Mouse (Mus musculus) heart, adult 11 months (tissue): ENCODE data around the gene Sgca.

Experiments used
- DNase-seq: peaks from one replicate; pipeline ENCODE4 v3.0.0; 2022

Gene Sgca

DNA sequence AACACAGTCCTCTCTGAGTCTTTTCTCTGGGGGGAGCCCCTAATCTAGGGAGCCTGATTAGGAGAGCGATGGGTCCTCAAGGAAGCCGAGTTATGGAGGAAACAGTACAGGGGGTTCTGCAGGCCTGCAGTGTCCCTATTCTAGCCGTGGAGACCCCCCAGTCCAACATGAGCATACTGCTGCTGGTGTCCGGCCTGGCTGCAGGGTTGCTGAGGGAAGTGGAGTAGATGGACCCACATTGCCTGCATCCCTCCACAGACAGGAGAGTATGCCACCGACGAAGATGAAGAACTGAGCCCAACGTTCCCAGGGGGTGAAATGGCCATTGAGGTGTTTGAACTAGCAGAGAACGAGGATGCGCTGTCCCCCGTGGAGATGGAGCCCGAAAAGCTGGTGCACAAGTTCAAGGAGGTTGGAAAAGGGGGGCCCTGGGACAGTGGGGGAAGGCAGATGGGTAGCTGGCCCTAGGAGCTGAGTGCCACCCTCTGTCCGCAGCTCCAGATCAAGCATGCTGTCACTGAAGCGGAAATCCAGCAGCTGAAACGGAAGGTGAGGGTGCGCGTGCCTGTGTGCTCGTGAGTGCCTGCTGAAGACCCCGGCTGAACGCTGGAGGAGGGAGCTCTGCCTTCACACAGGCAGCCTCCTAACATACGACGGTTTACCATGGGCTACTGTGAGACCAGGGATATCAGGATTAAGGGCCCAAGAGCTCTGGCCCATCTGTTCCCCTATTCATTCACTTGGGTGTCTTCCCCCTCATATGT lies 25.6 kb upstream of the Sgca start:
- DNase-seq: peak; percentile 93

DNA sequence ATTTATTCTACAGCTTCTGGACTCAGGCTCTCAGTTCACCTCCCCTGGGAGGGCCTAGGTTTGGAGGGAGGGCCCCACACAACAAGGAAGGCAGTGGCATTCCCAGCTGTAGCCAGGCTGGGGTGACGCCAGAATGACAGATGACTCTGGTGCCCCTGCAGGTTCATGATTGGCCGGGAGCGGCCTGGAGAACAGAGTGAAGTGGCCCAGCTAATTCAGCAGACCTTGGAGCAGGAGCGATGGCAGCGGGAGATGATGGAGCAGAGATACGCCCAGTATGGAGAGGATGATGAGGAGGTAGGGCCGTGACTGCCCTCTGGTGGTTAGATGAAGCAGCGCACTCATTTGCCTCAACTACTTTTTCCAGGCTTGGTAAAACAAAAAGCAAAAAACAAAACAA lies 24.9 kb upstream of the Sgca start:
- peak; percentile 97 for DNase-seq

DNA sequence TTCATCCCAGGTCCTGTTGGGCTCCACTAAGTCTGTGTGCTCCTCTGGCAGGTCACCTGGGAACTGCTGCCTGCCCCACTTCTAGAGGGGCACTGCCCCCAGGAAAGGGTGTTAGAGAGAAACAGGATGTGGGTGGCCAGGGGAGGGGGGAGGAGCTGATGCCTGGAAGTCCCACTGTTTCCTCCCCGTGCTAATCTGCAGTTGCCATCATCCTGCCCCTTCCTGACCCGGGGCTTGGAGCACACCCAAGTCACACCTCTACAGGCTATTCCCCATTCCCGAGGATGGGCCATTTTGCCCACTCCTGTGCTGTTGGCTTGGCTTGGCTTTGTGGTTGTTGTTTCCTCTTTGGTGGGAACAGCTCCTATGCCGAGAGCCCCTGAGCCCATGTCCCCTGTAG lies 24.4 kb upstream of the Sgca start:
- peak; percentile 98 for DNase-seq

DNA sequence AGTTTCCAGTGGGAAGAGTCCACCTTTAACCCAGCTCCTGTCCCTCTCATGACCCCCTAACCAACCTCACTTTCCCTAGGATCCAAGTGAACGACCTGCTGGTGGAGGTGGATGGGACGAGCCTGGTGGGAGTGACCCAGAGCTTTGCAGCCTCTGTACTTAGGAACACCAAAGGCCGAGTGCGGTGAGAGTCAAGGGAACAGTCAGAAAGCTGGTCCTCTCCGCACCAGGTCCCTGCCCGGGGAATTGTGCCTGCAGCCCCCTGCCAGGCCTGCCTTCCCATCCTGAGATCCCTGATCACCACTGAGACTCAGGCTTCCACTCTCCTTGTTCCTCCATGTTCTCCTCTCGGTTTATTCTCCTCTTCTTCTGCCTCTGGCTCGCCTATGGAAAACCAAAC lies 24.0 kb upstream of the Sgca start:
- no peak for DNase-seq

DNA sequence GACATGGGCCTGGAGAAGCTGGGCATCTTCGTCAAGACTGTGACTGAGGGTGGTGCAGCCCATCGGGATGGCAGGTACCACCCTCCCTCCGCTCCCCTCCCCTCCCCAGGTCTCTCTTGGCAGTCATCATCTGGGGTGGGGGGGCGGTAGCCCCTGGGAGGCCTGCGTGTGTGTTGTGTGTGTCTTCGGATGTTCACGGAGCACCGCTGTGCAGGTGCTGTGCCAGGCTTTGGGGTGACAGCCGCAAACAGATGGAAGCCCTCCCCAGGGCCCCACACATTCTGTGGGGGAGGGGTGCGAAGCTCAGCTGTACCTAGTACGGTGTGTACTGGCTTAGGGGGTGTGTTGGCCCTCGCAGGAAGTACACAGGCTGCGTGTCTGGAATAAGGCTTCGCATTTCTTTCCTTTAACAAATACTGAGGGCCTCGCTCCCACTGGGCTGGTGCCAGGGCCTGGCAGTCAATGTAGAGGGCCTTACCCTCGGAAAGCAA lies 22.0 kb upstream of the Sgca start:
- DNase-seq: peak; percentile 98

DNA sequence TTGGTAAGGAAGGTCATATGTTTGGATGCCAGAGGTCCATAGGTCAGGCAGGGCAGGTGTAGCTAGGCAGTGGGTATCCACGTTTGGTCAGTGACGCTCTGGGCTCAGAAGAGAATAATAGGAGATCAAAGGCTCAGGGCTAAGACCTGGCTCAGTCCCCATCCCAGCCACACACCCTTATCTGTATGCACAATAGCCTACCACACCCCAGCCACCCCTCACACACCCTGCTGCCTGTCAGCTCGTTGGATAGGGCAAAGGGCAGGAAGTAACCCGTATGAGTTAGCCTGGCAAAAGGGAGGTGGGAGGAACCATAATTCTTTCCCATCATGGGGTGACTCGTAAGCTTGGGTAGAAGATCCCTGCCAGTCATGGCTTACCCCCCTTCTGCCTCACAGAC lies 21.5 kb upstream of the Sgca start:
- peak; percentile 95 for DNase-seq

DNA sequence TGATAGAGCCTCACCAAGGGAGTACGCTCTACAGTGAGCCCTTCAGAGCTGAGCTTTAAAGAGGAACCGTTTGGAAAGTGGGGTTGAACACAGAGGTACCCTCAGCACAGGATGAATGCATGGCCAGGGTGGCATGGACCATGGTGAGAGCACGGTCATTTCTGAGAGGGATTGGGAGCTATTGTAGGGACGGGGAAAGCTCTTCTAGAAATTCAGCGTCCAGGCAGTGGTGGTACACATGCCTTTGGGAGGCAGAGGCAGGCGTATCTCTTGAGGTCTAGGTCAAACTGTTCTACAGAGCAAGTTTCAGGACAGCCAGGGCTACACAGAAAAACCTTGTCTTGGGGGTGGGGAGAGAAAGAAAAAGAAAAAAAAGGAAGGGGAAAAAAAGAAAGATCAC lies 20.9 kb upstream of the Sgca start:
- DNase-seq: no peak

DNA sequence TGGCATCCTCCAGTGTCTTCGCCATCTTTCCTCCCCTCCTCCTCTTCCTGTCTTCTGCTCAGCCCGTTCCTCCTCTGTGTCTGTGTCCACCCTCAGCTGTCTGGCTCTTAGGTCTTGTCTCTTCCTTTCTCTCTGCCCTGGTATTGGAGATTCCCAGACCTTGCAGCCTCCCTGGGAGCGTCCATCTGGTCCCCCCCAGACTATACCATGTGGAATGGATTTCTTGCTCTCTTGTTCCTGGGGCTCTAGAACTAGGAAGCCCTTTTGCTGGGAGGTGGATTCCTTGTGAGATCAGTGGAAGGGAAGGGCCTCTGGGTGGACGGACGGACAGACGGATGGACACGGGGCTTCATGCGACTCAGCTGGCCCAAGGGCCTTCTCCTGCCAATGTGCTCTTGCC lies 20.0 kb upstream of the Sgca start:
- DNase-seq: no peak

DNA sequence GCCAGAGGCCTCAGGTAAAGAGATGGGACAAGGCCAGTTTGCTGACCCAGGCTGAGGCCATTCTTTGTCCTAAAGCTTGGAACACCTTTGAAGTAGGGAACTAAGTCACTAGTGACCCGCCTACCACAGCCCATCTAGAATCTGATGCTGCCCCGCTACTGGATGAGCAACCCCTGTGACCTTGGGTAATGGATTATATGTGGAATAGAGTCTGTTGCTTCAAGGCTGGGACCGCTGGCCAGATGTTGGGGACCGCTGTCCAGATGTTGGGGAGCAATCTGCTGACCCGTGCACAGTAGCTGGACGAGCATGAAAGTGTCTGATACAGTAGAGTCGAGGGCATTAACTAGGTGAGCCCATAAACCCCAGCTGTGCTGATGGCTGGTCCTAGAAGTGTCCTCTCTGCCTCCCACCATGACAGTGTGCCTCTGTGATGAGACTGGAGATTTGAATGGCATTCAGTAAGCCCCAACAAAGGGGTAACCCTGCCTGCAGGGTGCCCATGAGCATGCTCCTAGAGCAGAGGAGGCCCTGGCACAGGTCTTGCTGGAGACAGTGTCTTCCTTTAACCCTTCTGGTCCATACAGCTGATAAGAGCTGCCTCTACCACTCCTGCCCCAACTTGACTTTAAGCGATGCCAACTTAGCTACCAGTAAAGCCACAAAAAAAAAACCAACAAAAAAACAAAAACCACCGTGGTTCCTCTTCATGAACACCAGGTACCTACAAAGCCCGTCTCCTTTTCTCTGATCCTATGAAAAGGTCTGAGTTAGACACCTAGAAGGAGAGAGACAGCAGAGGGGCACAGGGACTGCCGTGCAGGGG lies 19.0 kb upstream of the Sgca start:
- peak; percentile 92 for DNase-seq

DNA sequence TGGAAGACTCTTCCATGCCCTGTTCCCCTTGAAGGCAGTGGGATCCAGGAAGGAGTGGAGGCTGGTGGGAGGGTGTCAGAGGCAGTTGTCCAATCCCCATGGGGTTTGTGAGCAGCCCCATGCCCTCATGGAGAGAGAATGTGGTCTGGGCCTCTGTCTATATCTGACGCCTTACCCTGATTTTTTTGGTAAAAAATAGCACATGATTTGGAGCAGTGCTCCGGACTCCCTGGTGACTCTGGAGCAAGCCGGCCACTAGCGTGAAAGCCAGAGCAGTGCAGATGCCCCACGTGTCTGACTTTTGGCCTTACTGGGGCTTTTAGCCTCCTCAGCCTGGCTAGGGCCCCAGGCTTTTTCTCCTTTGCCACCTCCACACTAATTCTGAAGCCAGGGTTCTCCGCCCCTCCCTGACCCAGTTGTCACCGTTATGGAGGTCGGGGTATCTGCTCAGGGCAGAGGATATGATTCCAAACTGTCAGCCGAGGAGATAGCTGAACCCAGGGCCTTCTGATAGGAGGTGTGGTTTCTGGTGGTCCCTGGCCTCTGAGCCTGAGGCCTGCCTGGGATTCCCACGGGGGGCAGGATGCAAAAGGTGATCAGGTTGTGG lies 18.2 kb upstream of the Sgca start:
- peak; percentile 97 for DNase-seq

DNA sequence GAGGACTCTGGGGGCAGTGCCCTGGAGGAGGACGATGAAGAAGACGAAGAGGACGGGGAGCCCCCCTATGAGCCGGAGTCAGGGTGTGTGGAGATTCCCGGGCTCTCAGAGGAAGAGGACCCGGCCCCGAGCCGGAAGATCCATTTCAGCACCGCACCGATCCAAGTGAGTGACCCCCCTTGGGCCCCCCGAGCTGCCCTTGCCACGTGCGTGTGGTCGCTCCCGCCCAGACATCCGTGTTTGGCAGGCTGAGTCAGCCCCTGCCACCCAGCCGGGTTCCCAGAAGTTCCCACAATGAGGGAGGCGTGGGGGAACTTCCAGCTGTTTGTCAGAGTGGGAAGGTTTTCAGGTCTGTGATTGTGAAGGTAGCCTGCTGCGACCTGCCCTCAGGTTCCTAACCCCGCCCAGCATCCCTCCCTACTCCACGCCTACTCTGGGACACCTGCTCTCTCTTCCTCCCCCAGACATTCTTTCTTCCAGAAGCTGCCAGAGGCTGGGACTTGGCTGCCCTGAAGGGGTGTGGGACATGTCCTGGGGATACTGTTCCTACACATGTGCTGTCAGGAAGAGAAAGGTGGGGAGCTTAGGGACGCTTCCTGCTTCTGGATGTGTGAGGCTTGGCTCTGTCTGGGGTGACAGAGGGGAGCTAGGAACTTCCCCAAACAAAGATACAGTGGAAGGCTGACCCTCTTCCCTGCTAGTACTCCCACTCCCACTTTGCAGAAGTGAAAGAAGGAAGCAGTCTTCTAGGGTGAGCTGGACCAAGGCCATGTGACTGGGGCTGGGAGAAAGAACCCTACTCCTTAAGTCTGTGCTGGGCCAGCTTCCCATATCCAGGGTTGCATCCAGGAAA lies 16.9 kb upstream of the Sgca start:
- peak; percentile 98 for DNase-seq

DNA sequence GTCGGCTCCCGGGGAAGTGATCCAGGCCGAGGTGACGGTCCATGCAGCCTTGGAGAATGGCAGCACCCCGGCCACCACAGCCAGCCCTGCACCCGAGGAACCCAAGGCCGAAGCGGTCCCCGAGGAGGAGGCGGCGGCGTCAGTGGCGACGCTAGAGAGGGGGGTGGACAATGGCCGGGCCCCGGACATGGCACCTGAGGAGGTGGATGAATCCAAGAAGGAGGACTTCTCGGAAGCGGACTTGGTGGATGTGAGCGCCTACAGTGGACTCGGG lies 16.3 kb upstream of the Sgca start:
- no peak for DNase-seq

DNA sequence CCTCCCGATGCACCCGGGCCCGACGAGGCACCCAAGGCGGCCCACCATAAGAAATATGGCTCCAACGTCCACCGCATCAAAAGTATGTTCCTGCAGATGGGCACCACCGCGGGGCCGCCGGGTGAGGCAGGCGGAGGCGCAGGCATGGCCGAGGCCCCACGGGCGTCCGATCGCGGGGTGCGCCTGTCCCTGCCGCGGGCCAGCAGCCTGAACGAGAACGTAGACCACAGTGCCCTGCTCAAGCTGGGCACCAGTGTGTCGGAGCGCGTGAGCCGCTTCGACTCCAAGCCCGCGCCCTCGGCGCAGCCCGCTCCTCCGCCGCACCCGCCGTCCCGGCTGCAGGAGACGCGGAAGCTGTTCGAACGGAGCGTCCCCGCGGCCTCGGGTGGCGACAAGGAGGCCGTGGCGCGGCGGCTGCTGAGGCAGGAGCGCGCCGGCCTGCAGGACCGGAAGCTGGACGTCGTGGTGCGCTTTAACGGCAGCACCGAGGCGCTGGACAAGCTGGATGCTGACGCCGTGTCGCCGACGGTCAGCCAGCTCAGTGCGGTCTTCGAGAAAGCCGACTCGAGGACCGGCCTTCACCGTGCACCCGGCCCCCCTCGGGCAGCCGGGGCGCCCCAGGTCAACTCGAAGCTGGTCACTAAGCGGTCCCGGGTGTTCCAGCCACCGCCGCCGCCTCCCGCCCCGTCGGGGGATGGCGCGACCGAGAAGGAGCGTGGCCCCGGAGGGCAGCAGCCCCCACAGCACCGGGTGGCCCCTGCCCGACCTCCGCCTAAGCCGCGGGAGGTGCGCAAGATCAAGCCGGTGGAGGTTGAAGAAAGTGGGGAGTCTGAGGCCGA lies 15.7 kb upstream of the Sgca start:
- DNase-seq: peak; percentile 96

DNA sequence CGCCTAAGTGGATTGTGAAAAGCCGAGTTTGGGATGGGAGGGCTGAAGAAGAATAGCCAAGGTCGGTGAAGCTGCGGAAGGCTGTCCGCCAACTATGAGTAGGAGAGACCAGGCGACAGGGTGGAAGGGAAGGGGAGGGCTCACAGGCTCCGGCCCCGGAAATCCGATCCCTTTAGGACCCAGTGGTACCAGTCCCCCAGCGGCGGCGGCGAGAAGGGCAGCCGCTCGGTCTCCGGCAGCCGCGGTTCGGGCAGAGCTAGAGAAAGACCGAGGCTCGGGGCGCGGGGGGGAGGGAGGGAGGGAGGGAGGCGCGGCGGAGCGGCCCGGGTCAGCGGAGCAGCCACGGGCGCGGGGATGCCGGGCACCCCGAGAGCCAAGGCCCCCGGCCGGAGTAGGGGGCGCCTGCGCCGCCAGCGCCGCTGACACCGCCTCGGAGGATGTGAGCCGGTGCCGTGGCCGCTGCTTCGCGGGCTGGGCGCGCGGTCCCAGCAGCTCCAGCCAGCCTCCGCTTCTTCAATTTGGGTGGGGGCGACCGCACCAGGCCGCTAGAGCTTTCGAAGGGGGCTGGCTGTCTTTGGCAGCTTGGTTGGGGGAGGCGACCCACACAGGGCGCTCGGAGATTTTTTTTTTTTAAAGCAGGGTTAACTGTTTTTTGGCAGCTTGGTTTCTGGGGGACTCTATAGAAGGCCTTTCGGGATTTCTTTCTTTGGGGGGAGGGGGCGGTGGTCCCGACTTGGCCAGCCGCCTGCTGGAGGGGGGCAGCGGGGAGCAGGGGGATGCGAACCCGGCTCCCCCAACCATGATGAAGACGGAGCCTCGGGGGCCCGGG lies 14.8 kb upstream of the Sgca start, which contains the start of gene Ppp1r9b:
Gene Ppp1r9b, plus strand, starts transcription at position 287 of the 829 bp plus-strand sequence.
- peak; percentile 100 for DNase-seq

DNA sequence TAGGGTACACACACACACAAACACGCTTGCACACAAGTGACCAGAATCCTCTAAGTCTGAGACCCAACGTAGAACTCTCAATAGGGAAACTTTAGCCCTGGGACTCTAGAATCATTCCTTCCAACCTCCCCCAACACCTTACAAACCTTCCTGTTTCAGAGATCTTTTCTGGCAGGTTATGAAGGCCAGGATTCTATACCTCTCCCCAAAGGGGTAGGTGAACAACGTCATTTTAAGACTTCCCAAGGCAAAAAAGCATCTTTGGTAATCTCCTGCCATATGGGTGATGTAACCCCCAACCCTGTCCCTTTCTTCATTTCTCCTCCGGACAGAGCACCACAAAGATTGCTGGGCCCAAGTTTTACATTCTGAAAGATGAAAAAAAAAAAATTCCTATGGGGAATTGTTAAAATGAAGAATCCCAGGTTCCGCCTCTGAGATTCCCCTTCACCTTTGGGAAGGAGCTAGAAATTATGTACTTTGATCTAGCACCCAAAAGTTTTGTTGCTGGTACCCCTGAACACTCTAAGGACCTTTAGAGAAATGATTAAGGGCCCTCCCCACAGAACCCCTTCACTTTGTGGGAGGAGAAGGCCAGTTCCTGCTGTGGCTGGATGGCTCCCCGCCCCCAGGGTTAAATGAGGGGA lies 14.1 kb upstream of the Sgca start:
- DNase-seq: no peak

DNA sequence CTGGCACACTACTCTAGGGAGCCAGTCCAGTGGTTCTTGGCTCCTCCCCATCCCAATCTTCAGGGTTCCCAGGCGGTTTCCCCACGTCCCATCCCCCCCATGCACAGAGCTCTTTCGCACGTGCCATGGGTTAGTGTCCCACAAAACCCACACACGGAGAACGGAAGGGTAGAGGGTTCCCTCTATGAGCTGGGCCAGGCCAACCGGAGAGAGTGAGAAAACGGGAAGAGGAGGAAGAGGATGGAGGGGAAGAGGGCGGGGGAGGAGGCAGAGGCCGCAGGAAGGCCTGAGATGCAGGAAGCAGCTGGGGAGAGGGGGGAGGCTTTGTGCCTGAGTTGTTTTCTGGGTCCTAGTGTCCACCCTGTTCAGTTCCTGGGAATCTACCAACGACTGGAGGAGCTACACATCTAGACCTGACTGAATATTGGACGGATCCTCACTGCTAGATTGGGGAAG lies 13.5 kb upstream of the Sgca start:
- peak; percentile 99 for DNase-seq

DNA sequence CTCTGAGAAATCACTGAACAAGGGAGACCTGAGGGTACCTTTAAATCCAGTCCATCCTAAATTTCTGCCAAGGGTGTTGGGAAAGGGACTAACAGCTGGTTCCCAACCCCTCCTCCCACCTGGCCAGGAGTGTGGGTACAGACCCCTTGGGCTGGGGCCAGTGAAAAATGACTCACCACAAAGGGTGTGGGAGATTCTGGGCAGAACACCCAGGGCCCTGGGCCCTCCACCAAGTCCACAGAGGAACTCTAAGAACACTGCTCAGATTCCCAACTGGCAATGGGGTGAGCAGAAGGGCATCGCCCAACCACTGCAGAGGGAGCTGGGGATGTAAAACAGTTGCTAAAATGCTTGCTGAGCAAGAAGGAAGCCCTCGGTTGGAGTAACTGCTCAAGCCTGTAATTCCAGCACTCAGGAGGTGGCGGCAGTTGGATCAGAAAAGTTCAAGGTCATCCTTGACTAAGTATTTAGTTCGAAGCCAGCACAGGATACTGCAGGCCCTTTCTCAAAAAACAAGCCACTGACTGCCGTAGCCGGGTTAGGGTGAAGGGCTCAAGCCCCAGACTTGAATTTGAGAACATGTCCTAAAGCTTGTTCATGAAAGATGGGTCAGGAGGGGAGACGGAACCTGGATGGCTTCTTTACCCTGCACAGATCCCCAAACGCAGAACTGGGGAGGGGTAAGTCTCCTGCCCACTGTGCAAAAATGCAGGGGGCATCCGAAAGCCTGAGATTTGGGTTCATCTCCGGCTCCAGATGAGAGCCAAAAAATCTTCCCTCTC lies 12.8 kb upstream of the Sgca start:
- DNase-seq: peak; percentile 97

DNA sequence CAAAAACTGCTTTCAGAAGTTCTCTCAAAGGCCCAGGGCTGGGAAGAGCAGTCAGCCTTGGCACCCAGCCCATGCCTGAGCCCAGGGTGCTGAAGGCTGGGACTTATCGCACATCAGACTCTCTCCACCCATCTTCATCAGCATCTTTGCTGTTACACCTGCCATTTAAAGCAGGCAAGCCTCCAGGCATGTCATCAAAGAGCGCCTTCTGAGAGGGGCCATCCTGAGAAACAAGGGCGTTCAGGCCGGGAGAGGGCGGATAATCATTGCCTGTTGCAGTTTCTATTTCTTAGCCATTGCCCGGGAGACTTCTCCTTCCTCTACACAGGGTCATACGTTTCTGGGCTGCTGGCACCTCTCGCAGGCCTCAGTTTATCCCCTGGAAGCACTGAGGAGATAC lies 11.7 kb upstream of the Sgca start:
- peak; percentile 93 for DNase-seq

DNA sequence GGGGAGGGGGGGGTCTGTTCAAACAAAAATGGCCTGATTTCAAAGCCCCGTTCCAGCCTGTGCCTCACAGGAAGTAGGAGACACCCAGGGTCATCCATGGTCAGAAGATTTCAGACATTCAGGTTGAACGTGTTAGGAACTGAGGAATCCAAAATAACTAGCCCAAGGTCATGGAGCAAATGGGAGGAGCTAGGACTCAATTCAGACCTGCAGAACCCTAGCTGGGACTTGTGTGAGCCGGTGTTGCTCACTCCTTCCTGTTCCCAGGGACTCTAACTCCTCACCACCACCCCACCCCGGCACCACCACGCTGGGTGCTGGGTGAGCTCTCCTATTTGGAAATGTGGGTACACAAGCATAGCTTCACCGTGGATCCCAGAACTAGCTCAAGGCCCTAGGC lies 11.2 kb upstream of the Sgca start:
- DNase-seq: no peak

DNA sequence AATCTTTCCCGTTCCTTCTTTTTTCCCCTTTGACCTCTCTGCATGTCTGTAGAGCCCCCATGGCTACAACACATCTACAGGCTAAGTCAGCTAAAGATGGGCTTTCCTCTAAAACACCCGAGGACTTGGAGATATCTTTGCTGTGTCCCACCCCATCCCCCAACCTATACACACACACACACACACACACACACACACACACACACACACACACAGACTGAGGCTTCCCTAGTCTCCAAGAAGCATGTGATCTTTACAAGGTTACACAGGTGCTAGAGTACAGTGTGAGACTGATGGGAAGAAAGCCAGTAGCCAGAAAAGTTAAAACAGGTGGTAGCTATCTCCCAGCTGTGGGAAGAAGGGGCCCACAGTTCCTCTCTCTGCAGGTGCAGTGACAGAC lies 10.3 kb upstream of the Sgca start:
- no peak for DNase-seq
